Mouse (Mus musculus): Measurements from ENCODE around the gene Fbxo24. TPM values are rescaled to one million over a fixed set of nuclear protein-coding genes. Genes with fewer than 3 reads are reported as not detected.

Fbxo24 gene
- polyA plus RNA-seq, 1 experiment from 2014 or later: 0.10 TPM

- peaks cover 58% of the 10 kb centered on the region for H3K4me1 ChIP-seq
- 24% methylated on average over 2 of the region's 2 CpGs for WGBS (ENCODE audit: insufficient replicate concordance)
- H3K9me3 ChIP-seq (replicated peaks): no peaks in the 10 kb centered on the region
- peak overlapping the region; percentile 96 for H3K4me2 ChIP-seq
- H3K27me3 ChIP-seq (replicated peaks): no peaks in the 10 kb centered on the region
- no peak overlapping the region for H3K4me3 ChIP-seq
- ATAC-seq: no peak
- peaks cover 16% of the 10 kb centered on the region for H3K36me3 ChIP-seq
- H3K27ac ChIP-seq: peak overlapping the region; percentile 76
- no peak overlapping the region for H3K9ac ChIP-seq
Measured at GRCm38 (mm10) chr5:137598100-137598826, 30.5 kb downstream of the Fbxo24 start.

- Histone ChIP-seq H3K4me2 (peak overlapping the region; percentile 63), H3K27ac (peak overlapping the region; percentile 76), H3K4me3 (no peak overlapping the region), H3K9me3 (replicated peaks) (no peaks in the 10 kb centered on the region), H3K27me3 (replicated peaks) (no peaks in the 10 kb centered on the region), H3K9ac (no peak overlapping the region), H3K36me3 (peaks cover 16% of the 10 kb centered on the region), H3K4me1 (peaks cover 52% of the 10 kb centered on the region)
- no peak for ATAC-seq
- WGBS (ENCODE audit: insufficient replicate concordance): 70% methylated on average over 6 of the region's 6 CpGs
Measured at GRCm38 (mm10) chr5:137597625-137598024, 31.2 kb downstream of the Fbxo24 start.

GRCm38 (mm10) chr5:137596601-137597261 lies 32.1 kb downstream of the Fbxo24 start:
- Histone ChIP-seq H3K4me1 (peaks cover 44% of the 10 kb centered on the region), H3K4me2 (peak overlapping the region; percentile 63), H3K27me3 (replicated peaks) (no peaks in the 10 kb centered on the region), H3K9me3 (replicated peaks) (no peaks in the 10 kb centered on the region), H3K4me3 (peak overlapping the region; percentile 34), H3K36me3 (peaks cover 16% of the 10 kb centered on the region), H3K27ac (peak overlapping the region; percentile 76), H3K9ac (peak overlapping the region; percentile 33; the same call in 1 of the 2 replicates)
- WGBS (ENCODE audit: insufficient replicate concordance): 29% methylated on average over 30 of the region's 30 CpGs
- no peak for ATAC-seq

- Histone ChIP-seq H3K4me2 (peak overlapping the region; percentile 63; the same call in 1 of the 2 replicates), H3K9ac (no peak overlapping the region), H3K27me3 (replicated peaks) (no peaks in the 10 kb centered on the region), H3K27ac (no peak overlapping the region), H3K4me1 (peaks cover 40% of the 10 kb centered on the region), H3K4me3 (no peak overlapping the region), H3K9me3 (replicated peaks) (no peaks in the 10 kb centered on the region), H3K36me3 (peaks cover 16% of the 10 kb centered on the region)
- WGBS (ENCODE audit: insufficient replicate concordance): 85% methylated on average over 7 of the region's 7 CpGs
- no peak for ATAC-seq
Measured at GRCm38 (mm10) chr5:137595921-137596320, 32.9 kb downstream of the Fbxo24 start.

GRCm38 (mm10) chr5:137590507-137590906 lies 38.3 kb downstream of the Fbxo24 start:
- no peak overlapping the region for H3K27ac ChIP-seq
- no peak overlapping the region for H3K4me3 ChIP-seq
- no peaks in the 10 kb centered on the region for H3K27me3 ChIP-seq (replicated peaks)
- H3K9ac ChIP-seq: no peak overlapping the region
- peaks cover 21% of the 10 kb centered on the region for H3K36me3 ChIP-seq
- no peak for ATAC-seq
- 63% methylated on average over 5 of the region's 5 CpGs for WGBS (ENCODE audit: insufficient replicate concordance)
- H3K4me2 ChIP-seq: no peak overlapping the region
- peaks cover 7% of the 10 kb centered on the region for H3K9me3 ChIP-seq (replicated peaks)
- H3K4me1 ChIP-seq: no peaks in the 10 kb centered on the region

- peaks cover 18% of the 10 kb centered on the region for H3K4me1 ChIP-seq
- no peak overlapping the region for H3K4me2 ChIP-seq
- H3K4me3 ChIP-seq: no peak overlapping the region
- 24% methylated on average over 8 of the region's 8 CpGs for WGBS (ENCODE audit: insufficient replicate concordance)
- H3K9me3 ChIP-seq (replicated peaks): peaks cover 7% of the 10 kb centered on the region
- H3K36me3 ChIP-seq: peaks cover 59% of the 10 kb centered on the region
- no peak overlapping the region for H3K9ac ChIP-seq
- no peak overlapping the region for H3K27ac ChIP-seq
- H3K27me3 ChIP-seq (replicated peaks): peaks cover 21% of the 10 kb centered on the region
- ATAC-seq: no peak
Measured at GRCm38 (mm10) chr5:137584976-137585375, 43.8 kb downstream of the Fbxo24 start.

- Histone ChIP-seq H3K4me1 (peaks cover 30% of the 10 kb centered on the region), H3K27me3 (replicated peaks) (peaks cover 21% of the 10 kb centered on the region), H3K4me3 (peak overlapping the region; percentile 18), H3K4me2 (peak overlapping the region; percentile 40), H3K27ac (no peak overlapping the region), H3K9ac (no peak overlapping the region), H3K9me3 (replicated peaks) (peaks cover 7% of the 10 kb centered on the region), H3K36me3 (peaks cover 72% of the 10 kb centered on the region)
- ATAC-seq: no peak
- WGBS (ENCODE audit: insufficient replicate concordance): 31% methylated on average over 27 of the region's 27 CpGs
Measured at GRCm38 (mm10) chr5:137583670-137584169, 45.1 kb downstream of the Fbxo24 start.

GRCm38 (mm10) chr5:137582702-137583101 lies 46.1 kb downstream of the Fbxo24 start:
- Histone ChIP-seq H3K4me2 (no peak overlapping the region), H3K36me3 (peaks cover 79% of the 10 kb centered on the region), H3K27me3 (replicated peaks) (peaks cover 21% of the 10 kb centered on the region), H3K27ac (no peak overlapping the region), H3K9me3 (replicated peaks) (peaks cover 5% of the 10 kb centered on the region), H3K9ac (no peak overlapping the region), H3K4me1 (peaks cover 30% of the 10 kb centered on the region), H3K4me3 (no peak overlapping the region)
- no peak for ATAC-seq
- WGBS (ENCODE audit: insufficient replicate concordance): 48% methylated on average over 8 of the region's 8 CpGs

- ATAC-seq: no peak
- Histone ChIP-seq H3K9ac (no peak overlapping the region), H3K4me3 (no peak overlapping the region), H3K27ac (peak overlapping the region; percentile 21), H3K27me3 (replicated peaks) (peaks cover 21% of the 10 kb centered on the region), H3K9me3 (replicated peaks) (no peaks in the 10 kb centered on the region), H3K4me2 (no peak overlapping the region), H3K4me1 (peaks cover 30% of the 10 kb centered on the region), H3K36me3 (peaks cover 80% of the 10 kb centered on the region)
- WGBS (ENCODE audit: insufficient replicate concordance): 55% methylated on average over 6 of the region's 6 CpGs
Measured at GRCm38 (mm10) chr5:137580246-137580645, 48.6 kb downstream of the Fbxo24 start.

- H3K9me3 ChIP-seq (replicated peaks): no peaks in the 10 kb centered on the region
- peak overlapping the region; percentile 20 for H3K4me3 ChIP-seq
- peak overlapping the region; percentile 19; the same call in 1 of the 2 replicates for H3K9ac ChIP-seq
- peaks cover 13% of the 10 kb centered on the region; the same call in 1 of the 2 replicates for H3K27me3 ChIP-seq (replicated peaks)
- ATAC-seq: no peak
- WGBS (ENCODE audit: insufficient replicate concordance): 33% methylated on average over 27 of the region's 27 CpGs
- H3K4me2 ChIP-seq: peak overlapping the region; percentile 44
- H3K36me3 ChIP-seq: peaks cover 60% of the 10 kb centered on the region
- peaks cover 62% of the 10 kb centered on the region for H3K4me1 ChIP-seq
- H3K27ac ChIP-seq: no peak overlapping the region
Measured at GRCm38 (mm10) chr5:137574470-137574901, 54.3 kb downstream of the Fbxo24 start.

GRCm38 (mm10) chr5:137570691-137571586 lies 57.9 kb downstream of the Fbxo24 start:
- peak overlapping the region; percentile 94 for H3K27ac ChIP-seq
- ATAC-seq: peak; percentile 93
- WGBS (ENCODE audit: insufficient replicate concordance): 15% methylated on average over 17 of the region's 17 CpGs
- H3K36me3 ChIP-seq: peaks cover 26% of the 10 kb centered on the region
- H3K4me2 ChIP-seq: peak overlapping the region; percentile 92
- H3K9ac ChIP-seq: peak overlapping the region; percentile 78
- no peaks in the 10 kb centered on the region; the same call in 1 of the 2 replicates for H3K9me3 ChIP-seq (replicated peaks)
- peak overlapping the region; percentile 68 for H3K4me3 ChIP-seq
- H3K4me1 ChIP-seq: peaks cover 74% of the 10 kb centered on the region
- peaks cover 28% of the 10 kb centered on the region; the same call in 1 of the 2 replicates for H3K27me3 ChIP-seq (replicated peaks)
